Mouse (Mus musculus) lung, postnatal 25 days (tissue): ENCODE data around the gene Adk.

ENCODE experiments used
- DNase-seq: peaks from one replicate; pipeline ENCODE4 v3.0.0; 2022; ENCODE audit warnings: low spot score

Adk gene

DNA sequence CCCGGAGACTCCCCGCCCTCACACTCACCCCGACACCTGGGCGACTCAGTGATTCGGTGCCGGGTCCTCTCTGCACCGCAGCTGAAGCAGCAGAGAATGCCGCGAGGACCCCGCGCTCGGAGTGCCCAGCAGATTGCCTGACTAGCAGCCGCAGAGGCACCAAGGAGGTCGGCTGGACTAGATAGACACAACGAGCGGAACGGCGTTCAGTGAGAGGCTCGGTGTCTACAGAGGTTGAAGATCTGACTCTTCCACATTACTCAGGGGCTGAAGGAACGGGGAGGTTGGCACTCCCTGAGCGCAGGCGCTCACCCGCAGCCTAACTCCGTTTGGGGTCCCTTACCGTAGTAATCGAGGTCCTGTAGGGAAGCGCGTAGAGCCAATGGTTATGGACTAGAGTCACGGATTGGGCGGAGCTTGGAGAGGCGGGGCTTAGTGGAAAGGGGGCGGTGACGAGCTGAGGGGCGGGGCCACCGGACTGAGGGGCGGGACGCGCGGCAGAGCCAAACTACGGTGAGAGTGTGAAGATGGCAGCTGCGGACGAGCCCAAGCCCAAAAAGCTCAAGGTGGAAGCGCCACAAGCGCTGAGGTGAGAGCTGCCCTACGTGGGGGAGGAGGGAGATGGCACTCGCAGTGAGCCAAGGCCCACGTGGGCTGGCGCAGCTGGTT is at the start of gene Adk, which contains the start of gene Ap3m1:
Gene Adk, plus strand, starts transcription at position 463 of the 669 bp plus-strand sequence.
Gene Ap3m1, minus strand, starts transcription at position 397 of the 669 bp plus-strand sequence.
- DNase-seq: peak; percentile 93

DNA sequence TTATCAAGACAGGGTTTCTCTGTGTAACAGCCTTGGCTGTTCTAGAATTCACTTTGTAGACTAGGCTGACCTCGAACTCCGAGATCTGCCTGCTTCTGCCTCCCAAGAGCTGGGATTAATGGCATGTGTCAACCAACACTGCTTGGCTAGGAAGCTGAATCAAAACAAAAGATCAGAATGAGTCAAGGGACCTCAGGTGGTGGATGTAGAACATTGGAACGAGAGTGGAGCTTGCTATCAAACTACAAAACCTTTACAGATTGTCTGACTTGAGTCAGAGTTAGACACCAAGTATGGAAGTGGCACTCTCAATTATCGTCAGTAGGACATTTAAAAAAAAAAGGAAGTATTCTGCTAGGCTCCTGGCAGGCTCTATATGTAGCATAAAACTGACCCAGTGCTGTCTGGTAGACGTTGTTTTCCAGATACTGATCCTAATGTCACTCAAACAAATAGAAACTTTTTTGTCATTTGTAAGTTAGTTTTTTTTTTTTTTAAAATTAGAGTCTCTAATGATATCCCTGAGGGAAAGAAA is 38.5 kb upstream of the Adk start:
- DNase-seq: no peak

DNA sequence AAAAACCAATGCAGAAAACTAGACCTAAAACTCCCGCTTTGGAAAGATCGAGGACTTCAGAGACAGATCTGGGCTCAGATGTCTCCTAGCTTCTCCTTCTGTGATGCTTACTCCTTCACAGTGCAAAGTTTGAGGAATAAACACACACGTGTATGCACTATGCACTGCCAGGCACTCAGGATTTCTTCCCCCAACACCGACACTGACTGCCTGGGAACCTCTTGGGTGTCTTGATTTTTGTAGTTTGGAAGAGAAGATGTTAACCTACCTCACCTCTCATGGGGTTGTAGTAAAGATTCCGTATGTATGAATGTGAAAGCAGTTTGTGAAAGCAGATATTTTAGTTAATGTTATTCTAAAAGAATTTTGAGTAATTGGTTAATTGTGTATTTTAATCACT is 34.5 kb upstream of the Adk start:
- no peak for DNase-seq

DNA sequence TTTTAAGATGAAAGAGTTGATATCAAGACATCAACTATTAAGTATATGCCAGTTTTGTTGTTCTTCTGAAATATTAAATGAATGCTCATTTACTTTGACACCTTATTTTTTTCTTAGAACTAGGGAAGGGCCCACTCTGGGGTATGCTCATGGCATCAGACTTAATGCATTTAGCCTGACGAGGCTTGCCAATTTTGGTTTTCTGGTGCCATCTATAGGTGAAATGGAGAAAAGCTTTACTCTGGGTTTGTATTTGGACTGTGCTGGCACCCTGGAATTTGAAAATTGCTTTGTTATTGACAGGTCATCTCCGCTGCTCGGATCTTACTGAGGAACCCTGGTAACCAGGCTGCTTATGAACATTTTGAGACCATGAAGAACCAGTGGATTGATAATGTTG is 33.4 kb upstream of the Adk start:
- DNase-seq: peak; percentile 38

DNA sequence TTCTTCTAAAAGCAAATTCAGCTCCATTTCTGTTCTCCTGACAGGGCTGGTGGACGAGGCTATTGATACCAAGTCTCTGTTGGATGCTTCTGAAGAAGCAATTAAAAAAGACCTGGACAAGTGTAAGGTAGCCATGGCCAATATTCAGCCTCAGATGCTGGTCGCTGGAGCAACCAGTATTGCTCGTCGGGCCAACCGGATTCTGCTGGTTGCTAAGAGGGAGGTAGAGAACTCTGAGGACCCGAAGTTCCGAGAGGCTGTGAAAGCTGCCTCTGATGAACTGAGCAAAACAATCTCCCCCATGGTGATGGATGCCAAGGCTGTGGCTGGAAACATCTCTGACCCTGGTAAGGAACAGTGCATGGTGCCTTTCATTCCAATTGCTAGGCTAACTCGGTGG is 31.9 kb upstream of the Adk start:
- DNase-seq: no peak

DNA sequence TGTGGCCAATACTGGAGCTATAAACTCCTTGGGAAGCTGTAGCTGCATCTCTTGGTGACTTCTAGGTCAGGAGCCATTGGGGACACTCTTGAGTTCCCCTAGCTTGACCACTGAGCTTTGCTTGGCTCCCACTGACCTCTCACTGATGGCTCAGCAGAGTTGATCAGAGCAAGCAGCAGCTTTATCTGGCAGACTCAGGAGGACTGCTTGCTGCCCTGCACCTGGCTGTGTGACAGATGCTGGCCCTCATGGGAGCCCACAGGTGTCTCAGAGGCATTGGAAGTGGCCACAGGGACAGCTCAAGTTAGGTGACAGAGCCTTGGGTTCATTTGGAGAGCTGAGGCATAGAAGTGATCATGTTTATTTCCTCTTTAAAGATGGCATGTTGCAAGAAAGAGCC is 24.8 kb upstream of the Adk start:
- no peak for DNase-seq

DNA sequence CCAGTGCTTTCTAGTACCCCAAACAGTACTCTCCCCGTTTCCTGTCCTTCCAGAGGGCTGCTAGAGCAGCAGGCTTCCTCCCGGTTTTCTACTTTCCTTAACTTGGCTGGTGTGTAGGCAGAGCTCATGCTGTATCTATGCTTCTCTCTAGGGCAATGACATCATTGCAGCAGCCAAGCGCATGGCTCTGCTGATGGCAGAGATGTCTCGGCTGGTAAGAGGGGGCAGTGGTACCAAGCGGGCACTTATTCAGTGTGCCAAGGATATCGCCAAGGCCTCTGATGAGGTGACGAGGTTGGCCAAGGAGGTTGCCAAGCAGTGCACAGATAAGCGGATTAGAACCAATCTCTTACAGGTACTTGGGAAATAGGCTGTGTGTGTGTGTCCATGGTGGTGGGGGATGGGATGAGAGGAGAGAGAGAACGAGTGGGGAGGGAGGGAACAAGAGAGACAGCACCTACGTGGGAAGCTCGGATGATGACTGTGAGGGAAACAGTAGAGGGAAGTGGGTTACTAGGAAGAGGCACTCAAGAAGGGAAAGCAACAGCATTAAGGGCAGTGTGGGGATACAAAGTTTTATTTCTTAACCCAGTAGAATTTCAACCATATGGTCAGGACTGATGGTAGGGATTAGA is 23.2 kb upstream of the Adk start:
- no peak for DNase-seq

DNA sequence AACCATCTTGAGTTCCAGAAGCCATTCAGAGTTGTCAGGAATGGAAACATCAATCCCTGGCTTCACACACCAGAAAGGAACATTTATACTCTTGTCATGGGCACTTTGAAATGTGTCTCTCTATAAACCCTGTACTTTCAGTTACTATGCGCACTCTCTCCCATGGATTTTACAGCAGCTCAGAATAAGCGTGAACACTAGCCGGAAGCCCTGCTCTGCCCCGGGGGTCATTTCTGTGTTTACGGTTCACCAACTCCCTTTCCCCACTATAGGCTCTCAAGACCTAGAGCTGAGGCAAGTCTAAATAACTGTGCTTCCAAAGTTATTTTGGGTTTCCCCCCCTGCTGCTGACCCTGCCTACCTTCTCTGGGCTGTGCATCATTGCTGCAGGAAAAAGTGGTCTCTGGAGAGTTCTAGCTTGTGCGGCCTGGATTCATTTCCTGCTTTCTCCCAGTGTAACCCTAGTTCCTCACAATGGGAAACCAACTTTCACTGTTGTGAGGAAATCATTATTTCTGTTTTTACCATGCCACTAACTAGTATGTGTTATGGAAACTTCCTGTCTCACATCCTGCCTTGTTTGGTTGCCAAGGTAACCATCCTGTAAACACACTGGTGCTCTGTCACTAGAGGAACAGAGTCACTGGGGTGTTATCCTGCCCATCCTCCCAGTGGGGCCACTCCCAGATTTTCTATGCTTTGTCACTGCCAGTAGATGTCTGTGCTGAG is 20.4 kb upstream of the Adk start:
- peak; percentile 89 for DNase-seq

DNA sequence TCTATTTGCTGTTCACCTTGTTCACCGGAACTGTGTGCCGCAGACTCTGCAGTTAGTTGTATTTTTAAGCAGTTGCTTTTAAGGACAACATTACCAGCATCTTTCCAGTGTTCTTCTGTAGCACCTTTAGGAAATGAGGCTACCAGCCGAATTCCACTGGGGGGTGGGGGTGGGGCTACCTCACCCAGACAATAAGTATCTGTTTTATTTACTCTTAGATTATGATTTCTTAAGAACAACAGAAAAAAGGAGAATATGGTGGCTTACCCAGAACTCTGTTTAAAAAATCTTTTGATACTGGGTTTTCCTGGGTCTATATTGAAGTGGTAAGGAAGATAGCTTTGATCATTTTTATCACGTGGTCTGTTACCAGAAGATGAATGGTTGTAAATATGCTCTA is 18.1 kb upstream of the Adk start:
- no peak for DNase-seq

DNA sequence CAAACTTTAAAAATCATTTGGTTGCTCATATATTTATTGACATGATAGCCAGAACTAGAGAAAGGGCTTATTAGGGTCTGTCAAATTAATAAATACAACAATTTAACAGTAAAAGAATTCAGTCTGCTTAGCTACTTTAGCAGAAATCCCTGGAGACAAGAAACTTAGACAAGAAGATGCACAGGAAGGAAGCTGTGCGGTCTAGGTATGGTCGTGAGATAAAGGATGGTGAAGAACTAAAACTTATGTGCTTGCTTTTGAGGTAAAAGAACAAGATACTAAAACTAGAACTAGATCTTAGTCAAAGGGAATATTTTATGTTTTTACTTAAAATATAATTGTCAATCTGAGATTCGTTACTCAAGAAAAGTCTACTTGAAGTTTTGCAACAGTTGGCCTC is 17.6 kb upstream of the Adk start:
- DNase-seq: no peak

DNA sequence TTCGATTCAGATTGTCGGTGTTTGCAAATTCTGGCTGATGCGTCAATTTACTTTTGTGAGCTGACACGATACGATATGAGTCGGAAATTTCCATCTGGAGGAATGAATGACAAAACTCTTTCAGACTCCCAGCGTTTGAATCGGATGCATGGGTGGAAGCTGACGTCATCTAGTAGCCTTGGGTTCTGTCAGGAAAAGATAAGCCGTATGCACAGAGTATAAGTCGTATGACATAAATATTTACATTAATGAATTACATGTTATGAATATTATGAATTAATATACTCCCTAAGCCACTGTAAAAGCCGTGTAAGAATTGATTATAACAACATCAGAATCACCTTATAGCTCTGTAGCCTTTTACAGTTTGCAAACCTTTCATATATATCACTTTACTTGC is 13.3 kb upstream of the Adk start:
- no peak for DNase-seq

DNA sequence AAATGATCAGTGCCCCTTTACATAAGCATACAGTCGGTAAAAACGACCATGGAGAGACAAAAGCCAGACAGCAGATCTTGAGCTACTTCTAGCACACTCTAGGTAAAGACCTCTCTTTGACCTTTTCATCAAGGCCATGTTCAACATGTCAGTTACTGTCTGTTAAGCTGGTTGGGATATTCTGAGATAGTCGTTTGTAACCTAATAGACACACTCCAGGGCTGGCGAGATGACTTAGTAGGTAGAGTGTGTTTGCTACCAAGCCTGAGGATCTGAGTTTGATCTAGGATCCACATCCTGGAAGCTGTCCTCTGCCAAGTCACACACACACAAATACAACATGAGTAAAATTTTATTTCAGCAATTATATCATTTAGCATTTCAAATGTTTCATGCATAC is 12.8 kb upstream of the Adk start:
- no peak for DNase-seq

DNA sequence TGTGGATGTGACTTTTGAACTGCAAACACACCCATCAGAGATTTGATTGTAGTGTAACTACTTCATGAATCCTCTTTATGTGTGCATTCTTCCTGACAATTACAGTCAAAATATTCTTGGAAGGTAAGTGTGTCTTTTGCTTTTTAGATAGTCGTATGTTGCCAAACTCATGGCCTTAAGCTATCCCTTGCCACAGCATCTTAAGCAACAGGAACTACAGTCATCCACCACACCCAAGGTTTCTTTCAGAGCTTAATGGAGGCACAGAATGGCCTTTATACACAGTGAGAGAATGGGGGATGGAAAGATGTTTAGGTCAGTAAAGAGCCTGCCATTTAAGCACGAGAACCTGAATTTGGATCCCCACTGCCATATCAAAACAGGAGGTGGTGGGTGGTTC is 4.5 kb upstream of the Adk start:
- peak; percentile 35 for DNase-seq

DNA sequence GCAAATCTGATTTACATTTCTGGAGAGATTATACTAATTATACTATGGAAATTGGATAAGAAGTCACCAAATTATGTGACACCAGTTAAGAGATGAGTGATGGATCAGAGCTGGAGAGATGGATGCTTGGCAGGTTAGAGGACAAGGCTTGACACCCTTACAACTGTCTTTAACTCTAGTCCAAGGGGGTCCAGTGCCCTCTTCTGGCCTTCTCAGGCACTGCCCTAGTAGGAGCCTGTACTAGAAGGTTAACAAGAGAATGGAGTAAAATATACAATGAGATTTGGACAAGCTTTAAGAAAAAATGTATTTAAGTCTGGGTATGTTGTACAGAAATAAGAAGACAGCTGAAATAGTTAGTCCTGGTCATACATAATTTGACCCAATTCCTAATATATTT is 3.5 kb upstream of the Adk start:
- peak; percentile 66 for DNase-seq

DNA sequence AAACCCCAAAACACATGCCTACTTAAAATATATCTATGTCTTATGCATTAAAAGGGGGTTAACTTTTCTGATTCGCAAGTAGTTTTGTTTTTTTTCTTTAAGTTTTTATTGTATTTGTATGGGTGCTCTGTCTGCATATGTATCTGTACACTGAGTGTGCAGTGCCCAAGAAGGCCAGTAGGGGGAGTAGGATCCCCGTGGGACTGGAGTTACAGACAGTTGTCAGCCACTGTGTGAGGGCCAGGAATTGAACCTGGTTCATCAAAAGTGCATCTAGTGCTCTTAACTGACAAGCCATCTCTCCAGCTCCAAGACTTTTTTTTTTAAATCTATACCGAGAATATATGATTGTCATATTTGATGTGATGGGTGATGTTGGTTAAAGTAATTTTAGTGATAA is 1.6 kb upstream of the Adk start:
- no peak for DNase-seq

DNA sequence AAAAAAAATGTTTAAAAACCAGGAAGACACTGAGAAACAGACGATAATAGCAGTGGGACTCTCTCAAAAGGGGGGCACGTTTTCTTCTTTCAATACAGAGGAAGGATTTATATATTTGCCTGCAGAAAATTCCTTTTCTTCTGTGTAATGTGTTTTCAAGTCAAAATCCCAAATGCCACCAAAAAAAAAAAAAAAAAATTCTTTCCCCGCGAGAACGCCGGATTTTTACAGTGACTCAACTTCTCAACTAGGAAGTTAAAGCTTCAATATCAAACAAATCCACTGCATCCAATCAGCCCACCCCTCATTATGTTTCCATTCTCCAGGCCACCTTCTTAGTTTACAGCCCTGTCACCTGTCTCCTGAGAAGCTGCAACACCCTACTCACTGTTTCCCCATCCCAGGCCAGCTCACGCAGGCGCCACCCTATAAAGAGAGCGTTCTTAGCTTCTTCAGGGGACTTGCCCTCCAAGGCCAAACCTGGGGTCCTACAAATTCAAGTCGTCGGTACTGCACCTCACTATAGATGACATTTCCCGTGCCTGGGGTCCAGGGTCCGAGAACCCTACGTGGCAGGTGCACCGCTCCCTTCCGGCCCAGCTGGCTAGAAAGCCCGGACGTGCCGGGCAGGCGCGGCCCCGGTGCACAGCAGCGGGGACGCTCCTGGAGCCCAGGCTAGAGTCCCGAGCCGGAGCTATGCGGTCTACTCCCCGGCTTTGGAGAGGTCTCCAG is 828 bp upstream of the Adk start:
- DNase-seq: peak; percentile 31

DNA sequence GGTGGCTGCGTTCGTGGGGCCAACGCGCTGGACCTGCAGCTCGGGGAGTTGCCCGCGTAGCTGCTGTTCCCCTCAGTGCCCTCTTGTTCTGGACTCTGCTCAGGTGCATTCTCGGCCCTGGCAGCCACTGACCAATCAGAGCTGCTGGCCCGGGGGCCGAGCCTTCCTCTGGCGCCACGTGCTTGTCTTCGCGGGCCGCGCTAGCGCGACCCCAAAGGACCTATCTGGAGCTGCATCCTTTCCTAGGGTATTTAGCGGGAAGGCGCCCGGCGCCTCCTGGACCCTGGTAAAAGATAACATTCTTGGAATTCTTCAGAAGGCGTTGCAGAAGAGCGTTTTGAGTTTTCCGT is 382 bp downstream of the Adk start:
- peak; percentile 68 for DNase-seq

DNA sequence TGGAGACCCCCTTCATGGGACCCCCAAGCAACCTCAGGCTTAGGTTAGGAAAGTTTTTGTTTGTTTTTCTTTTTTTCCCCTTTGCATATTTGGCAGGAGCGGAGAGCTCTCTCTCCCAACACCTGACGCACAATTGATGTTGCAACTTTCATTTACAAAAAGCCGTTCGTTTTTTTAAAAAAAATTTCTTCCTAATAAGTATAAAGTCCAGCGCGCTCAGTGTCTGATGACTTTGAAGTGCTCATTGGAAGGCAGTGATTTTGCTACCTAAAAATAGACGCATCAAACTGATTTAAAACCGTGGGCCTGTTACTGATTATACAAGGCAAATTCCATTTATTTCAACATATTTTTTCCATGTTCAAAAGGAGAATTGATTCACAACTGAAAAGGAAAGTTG is 777 bp downstream of the Adk start:
- DNase-seq: peak; percentile 39

DNA sequence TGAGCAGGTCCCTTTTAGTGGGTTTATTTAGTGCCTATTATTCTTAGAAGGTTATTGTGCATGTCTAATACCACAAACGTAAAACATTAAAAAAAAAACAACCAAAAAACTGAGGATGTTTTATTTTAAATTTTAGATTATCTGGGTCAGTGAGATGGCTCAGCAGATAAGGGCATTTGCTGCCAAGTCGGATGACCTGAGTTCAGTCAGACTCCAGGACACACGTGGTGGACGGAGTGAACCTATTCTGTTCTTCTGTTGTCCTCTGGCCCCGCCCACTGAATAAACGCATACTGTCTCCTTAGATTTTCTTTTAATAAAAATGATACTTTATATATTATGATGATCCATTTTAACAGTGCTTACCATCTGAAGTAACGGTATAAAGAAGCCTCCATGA is 1.2 kb downstream of the Adk start:
- no peak for DNase-seq

DNA sequence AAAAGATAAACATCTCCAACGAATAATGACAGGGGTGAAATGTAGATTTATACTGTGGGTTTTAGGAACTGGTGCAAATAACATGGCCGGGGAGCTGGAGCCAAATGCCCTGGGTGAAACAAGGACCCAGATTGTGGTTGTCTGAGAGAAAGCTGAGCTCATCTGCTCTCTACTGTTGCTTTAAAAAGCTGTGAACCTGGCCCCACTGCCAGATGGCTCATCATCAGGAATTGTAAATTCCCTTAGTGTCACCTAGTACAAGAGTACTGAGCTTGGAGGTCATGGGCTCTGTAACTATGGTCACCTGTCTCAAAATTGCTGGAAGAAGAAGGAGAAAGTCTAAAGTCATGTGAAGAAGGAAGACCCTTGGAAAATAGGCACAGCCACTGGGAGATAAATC is 6.6 kb downstream of the Adk start:
- DNase-seq: no peak

DNA sequence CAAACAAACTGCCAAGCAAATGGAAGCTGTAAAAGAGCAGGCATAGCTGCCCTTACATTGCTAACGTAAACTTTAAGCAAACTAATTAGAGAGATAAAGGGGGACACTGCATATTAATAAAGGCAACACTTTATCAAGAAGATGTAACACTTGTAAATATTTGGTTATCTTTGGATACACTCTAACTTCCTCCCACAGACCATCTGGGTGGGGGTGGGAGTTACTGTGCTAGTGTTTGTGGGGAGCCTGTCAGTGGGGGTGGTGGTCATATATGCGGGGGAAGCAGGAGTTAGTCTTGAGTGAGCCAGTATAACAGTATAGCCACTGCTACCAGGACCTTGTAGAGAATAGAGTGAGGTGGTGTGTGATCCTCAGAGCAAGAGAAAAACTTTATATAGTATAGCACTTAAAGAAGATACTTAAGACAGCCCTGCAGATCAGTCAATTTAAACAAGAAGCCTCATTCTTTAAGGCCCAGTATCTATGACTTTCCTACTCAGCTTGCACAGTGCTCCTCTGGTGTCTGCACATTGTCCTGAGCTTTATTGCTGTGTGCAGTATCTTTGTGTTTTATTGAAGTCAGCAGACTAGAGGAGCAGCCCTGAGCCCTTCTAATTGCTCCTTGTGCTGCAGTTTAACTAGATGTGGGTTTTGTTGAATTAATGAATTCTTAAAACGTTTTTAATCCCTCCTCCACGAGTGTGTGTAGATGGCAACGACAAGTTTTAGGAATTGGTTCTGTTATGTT is 10.6 kb downstream of the Adk start:
- DNase-seq: no peak

DNA sequence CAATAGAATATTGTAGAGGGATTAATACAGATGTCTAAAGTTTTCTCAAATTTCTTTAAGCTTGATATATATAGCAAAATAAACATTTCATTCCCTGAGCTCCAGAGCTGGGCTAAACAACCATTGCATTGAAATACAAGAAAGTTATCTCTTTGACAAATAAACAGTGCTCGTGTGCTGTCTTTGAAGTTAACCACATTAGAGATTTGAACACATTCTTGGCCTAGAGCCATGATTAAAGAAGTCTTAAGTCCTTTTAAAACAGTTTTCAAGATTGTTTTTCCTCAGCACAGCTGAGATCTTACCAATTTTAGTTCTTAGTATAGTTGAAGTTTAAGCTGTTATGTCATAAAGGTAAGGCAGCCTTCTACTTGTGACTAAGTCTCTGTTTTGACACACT is 11.9 kb downstream of the Adk start:
- DNase-seq: peak; percentile 63
